ENCODE assay signal across 12 mouse cellular contexts in genomic region chr9:120857849-120858510, GRCm38 (mm10).
DNase-seq lines count a peak whose midpoint lies in the region; ATAC-seq lines count a peak whose summit lies in the region.
"Had no signal": no experiment of that assay in that cellular context is flagged by ENCODE, and none has a peak within 500 bp of the region (broad histone marks: within the 10 kb centered on the region; RNA-seq: fewer than 3 reads in every experiment).

No protein-coding gene starts in this region.

- ATAC-seq in common myeloid progenitor, adult 5-6 weeks (replicated peaks; ENCODE audit: low read depth, poor library complexity, severe bottlenecking): peak; percentile 64
- peak; percentile 75 for ATAC-seq in megakaryocyte progenitor cell, adult 5-6 weeks (replicated peaks; ENCODE audit: poor library complexity)
- ATAC-seq: activated CD4-positive, CD25-positive, alpha-beta regulatory T cell, adult 4 months; forebrain, embryonic 15.5 days had no signal

- DNase-seq in spleen, adult 12 weeks (ENCODE audit: low spot score): peak; percentile 25
- no peak for DNase-seq in spleen, postnatal 14 days (ENCODE audit: low spot score in 2 of 2)
- no peak for DNase-seq in gastrocnemius, postnatal 25 days
- DNase-seq in ovary, adult 18-20 months (ENCODE audit: low spot score): no peak
- DNase-seq: adrenal gland, postnatal 14 days; cerebellum, adult 18-20 months; cerebellum, adult 9-11 months; cerebellum, postnatal 36 days had no signal
